Mouse (Mus musculus) kidney, postnatal 0 days (tissue): ENCODE results near the gene Tor1aip2. TPM values are rescaled to one million over a fixed set of nuclear protein-coding genes. Genes with fewer than 3 reads are reported as not detected.

Experiments used
- ATAC-seq: fragments of 200-750 bp; cut with Nextera tagmentation; replicated peaks from 2 replicates; pipeline ENCODE4 v1.8.0; 2017; ENCODE audit warnings: low read depth, moderate number of reproducible peaks, moderate TSS enrichment, moderate library complexity; ENCODE audit not compliant: low FRiP score
- DNase-seq: peaks from one replicate; pipeline ENCODE4 v3.0.0-alpha.2; 2016; ENCODE audit warnings: low spot score
- H3K27ac ChIP-seq: fragments of 300-500 bp; sonication (generic); 2 replicates; pipeline ENCODE4 v1.5.1; 2014; ENCODE audit warnings: mild to moderate bottlenecking
- H3K27me3 ChIP-seq: fragments of 300-500 bp; sonication (generic); 2 replicates; pipeline ENCODE4 v1.6.1; 2014; ENCODE audit warnings: low read length, mixed read lengths; ENCODE audit not compliant: insufficient read depth
- H3K36me3 ChIP-seq: fragments of 300-500 bp; sonication (generic); 2 replicates; pipeline ENCODE4 v1.6.1; 2014; ENCODE audit warnings: low read length, mixed read lengths; ENCODE audit not compliant: insufficient read depth
- H3K4me1 ChIP-seq: fragments of 300-500 bp; sonication (generic); replicated peaks from 2 replicates; pipeline ENCODE4 v1.6.1; 2014; ENCODE audit warnings: antibody characterized with exemption, low read length, mixed read lengths; ENCODE audit not compliant: insufficient read depth
- H3K4me2 ChIP-seq: fragments of 300-500 bp; sonication (generic); 2 replicates; pipeline ENCODE4 v1.6.1; 2014; ENCODE audit warnings: mild to moderate bottlenecking, low read length, moderate library complexity, mixed read lengths
- H3K4me3 ChIP-seq: fragments of 300-500 bp; sonication (generic); replicated peaks from 2 replicates; pipeline ENCODE4 v1.5.1; 2014; ENCODE audit warnings: low read depth, low read length
- H3K9ac ChIP-seq: fragments of 300-500 bp; sonication (generic); 2 replicates; pipeline ENCODE4 v1.6.1; 2014; ENCODE audit warnings: low read depth, low read length
- H3K9me3 ChIP-seq: fragments of 300-500 bp; sonication (generic); replicated peaks from 2 replicates; pipeline ENCODE4 v1.6.1; 2016; ENCODE audit warnings: low read length, inconsistent platforms, mixed read lengths
- CTCF ChIP-seq: IDR thresholded peaks from 2 replicates; pipeline ENCODE4 v1.5.1; 2016; ENCODE audit warnings: antibody characterized with exemption, low read depth, mild to moderate bottlenecking, moderate library complexity
- WGBS: fragments of 180-500 bp; shearing (Covaris S2); extraction: QIAGEN DNeasy Blood & Tissue Kit; methylation state at CpG from one replicate; pipeline ENCODE4 v1.1.7; 2014; 5-methylcytosine and 5-hydroxymethylcytosine counted together
- polyA plus RNA-seq: library from polyadenylated mRNA; unstranded; fragments of >200 nt; fragmentation: Nextera tagmentation; extraction: Ambion mirVana; gene quantifications from 2 replicates; pipeline ENCODE4 v1.2.1, GENCODE M21; 2015

The Tor1aip2 gene
- polyA plus RNA-seq, 1 experiment from 2014 or later: 89.4 TPM

GRCm38 (mm10) chr1:156044211-156044611, 9.0 kb downstream of the Tor1aip2 start:
- 32% methylated on average over 5 of the region's 5 CpGs for WGBS
- no peak overlapping the region for H3K9ac ChIP-seq
- no peak for ATAC-seq
- H3K4me2 ChIP-seq: no peak overlapping the region
- H3K4me1 ChIP-seq: peaks cover 16% of the 10 kb centered on the region
- no peaks in the 10 kb centered on the region for H3K27me3 ChIP-seq
- H3K4me3 ChIP-seq: no peak overlapping the region
- no peaks in the 10 kb centered on the region; the same call in 1 of the 2 replicates for H3K36me3 ChIP-seq
- no peak for DNase-seq
- TF ChIP-seq CTCF: no peak
- H3K27ac ChIP-seq: 0 out of 2 replicates have a peak overlapping the region, but pooled peaks have one; percentile 4
- H3K9me3 ChIP-seq: no peaks in the 10 kb centered on the region

GRCm38 (mm10) chr1:156046688-156047087, 11.5 kb downstream of the Tor1aip2 start:
- Histone ChIP-seq H3K27me3 (no peaks in the 10 kb centered on the region), H3K4me3 (no peak overlapping the region), H3K27ac (0 out of 2 replicates have a peak overlapping the region, but pooled peaks have one; percentile 25), H3K4me2 (no peak overlapping the region), H3K9me3 (no peaks in the 10 kb centered on the region), H3K36me3 (peaks cover 8% of the 10 kb centered on the region), H3K9ac (no peak overlapping the region), H3K4me1 (peaks cover 12% of the 10 kb centered on the region)
- 60% methylated on average over 3 of the region's 3 CpGs for WGBS
- no peak for TF ChIP-seq CTCF
- DNase-seq (peak; percentile 45), ATAC-seq (no peak)

GRCm38 (mm10) chr1:156058207-156058606, 23.0 kb downstream of the Tor1aip2 start:
- no peaks in the 10 kb centered on the region for H3K4me1 ChIP-seq
- no peak overlapping the region for H3K9ac ChIP-seq
- no peak overlapping the region for H3K4me3 ChIP-seq
- DNase-seq (no peak), ATAC-seq (no peak)
- 0 out of 2 replicates have a peak overlapping the region, but pooled peaks have one; percentile 31 for H3K27ac ChIP-seq
- no peaks in the 10 kb centered on the region for H3K9me3 ChIP-seq
- WGBS: 85% methylated on average over 2 of the region's 2 CpGs
- no peak overlapping the region for H3K4me2 ChIP-seq
- TF ChIP-seq CTCF: no peak
- H3K27me3 ChIP-seq: no peaks in the 10 kb centered on the region
- peaks cover 31% of the 10 kb centered on the region for H3K36me3 ChIP-seq

- Histone ChIP-seq H3K27ac (no peak overlapping the region), H3K4me3 (no peak overlapping the region), H3K4me2 (no peak overlapping the region), H3K4me1 (no peaks in the 10 kb centered on the region), H3K36me3 (peaks cover 47% of the 10 kb centered on the region), H3K27me3 (no peaks in the 10 kb centered on the region), H3K9ac (no peak overlapping the region), H3K9me3 (no peaks in the 10 kb centered on the region)
- TF ChIP-seq CTCF: no peak
- ATAC-seq: no peak
- no peak for DNase-seq
- 84% methylated on average over 4 of the region's 4 CpGs for WGBS
Observed at GRCm38 (mm10) chr1:156062193-156062592, 27.0 kb downstream of the Tor1aip2 start.

GRCm38 (mm10) chr1:156066133-156066532, 30.9 kb downstream of the Tor1aip2 start:
- ATAC-seq: no peak
- no peak for TF ChIP-seq CTCF
- Histone ChIP-seq H3K36me3 (peaks cover 38% of the 10 kb centered on the region; the same call in 1 of the 2 replicates), H3K4me1 (no peaks in the 10 kb centered on the region), H3K4me2 (no peak overlapping the region), H3K4me3 (no peak overlapping the region), H3K9me3 (no peaks in the 10 kb centered on the region), H3K9ac (no peak overlapping the region), H3K27me3 (no peaks in the 10 kb centered on the region), H3K27ac (no peak overlapping the region)
- no peak for DNase-seq
- 62% methylated on average over 3 of the region's 3 CpGs for WGBS

- WGBS: 75% methylated on average over 14 of the region's 14 CpGs
- DNase-seq: no peak
- no peak overlapping the region for H3K27ac ChIP-seq
- H3K4me2 ChIP-seq: no peak overlapping the region
- no peak overlapping the region for H3K9ac ChIP-seq
- no peak overlapping the region for H3K4me3 ChIP-seq
- no peaks in the 10 kb centered on the region for H3K9me3 ChIP-seq
- no peaks in the 10 kb centered on the region for H3K4me1 ChIP-seq
- no peaks in the 10 kb centered on the region for H3K27me3 ChIP-seq
- no peak for ATAC-seq
- TF ChIP-seq CTCF: no peak
- peaks cover 9% of the 10 kb centered on the region; the same call in 1 of the 2 replicates for H3K36me3 ChIP-seq
Observed at GRCm38 (mm10) chr1:156070106-156070505, 34.9 kb downstream of the Tor1aip2 start.
